Mouse (Mus musculus) cerebellum, adult 2 months (tissue): ENCODE data around the gene Olfr1337. TPM values are rescaled to one million over a fixed set of nuclear protein-coding genes. Genes with fewer than 3 reads are reported as not detected.

Source experiments
- DNase-seq, 2 experiments: peaks; one replicate each; pipeline ENCODE4 v3.0.0; 2021
- H3K27ac ChIP-seq: fragments of 200-500 bp; 2 replicates; pipeline ENCODE4 v1.5.1; 2012; ENCODE audit warnings: low read length, control low read depth, inconsistent platforms; ENCODE audit not compliant: insufficient read depth
- H3K27me3 ChIP-seq: fragments of 200-500 bp; 2 replicates; pipeline ENCODE4 v1.6.1; 2012; ENCODE audit warnings: inconsistent platforms, mild to moderate bottlenecking, low read length, moderate library complexity; ENCODE audit not compliant: control insufficient read depth, insufficient read depth
- H3K4me1 ChIP-seq: fragments of 200-500 bp; 2 replicates; pipeline ENCODE4 v1.6.1; 2011; ENCODE audit warnings: low read length; ENCODE audit not compliant: control insufficient read depth, insufficient read depth
- H3K4me3 ChIP-seq: fragments of 200-500 bp; replicated peaks from 2 replicates; pipeline ENCODE3; 2011; ENCODE audit warnings: mild to moderate bottlenecking, low read depth, low read length, control low read depth; ENCODE audit not compliant: insufficient read depth
- CTCF ChIP-seq: fragments of 200-500 bp; IDR thresholded peaks from 2 replicates; pipeline ENCODE4 v1.5.1; 2011; ENCODE audit warnings: low read depth, mild to moderate bottlenecking, control low read depth, low read length, moderate library complexity, borderline replicate concordance; ENCODE audit not compliant: insufficient read depth
- POLR2A ChIP-seq: fragments of 200-500 bp; IDR thresholded peaks from 2 replicates; pipeline ENCODE4 v1.6.1; 2011; ENCODE audit warnings: low read length, control low read depth, borderline replicate concordance; ENCODE audit not compliant: insufficient read depth
- WGBS: fragments of 180-500 bp; shearing (Covaris S2); methylation state at CpG from one replicate; pipeline ENCODE4 v1.1.7; 2018; 5-methylcytosine and 5-hydroxymethylcytosine counted together
- polyA plus RNA-seq: library from polyadenylated mRNA; depleted of rRNA; stranded (reverse); fragments of >200 nt; gene quantifications from 2 replicates; pipeline ENCODE4 v1.2.3, GENCODE M21; 2012; rRNA removed

Olfr1337 gene
- polyA plus RNA-seq, 1 experiment = not detected

DNA sequence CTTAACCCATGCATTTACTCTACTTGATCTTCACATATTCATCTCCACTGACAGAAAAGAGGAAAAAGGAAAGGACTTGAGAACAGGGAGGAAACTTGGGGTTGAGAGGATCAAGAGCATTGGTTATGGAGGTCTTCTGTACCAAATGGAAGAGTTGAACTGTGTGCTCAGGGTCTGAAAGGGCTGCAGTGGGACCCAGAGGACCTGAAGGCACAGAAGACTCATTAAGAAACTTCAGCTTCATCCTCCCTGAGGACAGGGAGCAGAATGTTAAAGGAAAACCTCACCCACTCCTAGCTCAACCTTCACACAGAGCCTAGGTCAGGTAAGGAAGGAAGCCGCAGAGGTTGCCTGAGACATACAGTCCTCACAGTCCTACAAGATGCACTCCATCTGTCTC is 50.5 kb downstream of the Olfr1337 start, which contains the start of gene Olfr1339:
Gene Olfr1339, plus strand, starts transcription at position 301 of the 400 bp plus-strand sequence.
- WGBS = 92% methylated on average over 1 of the region's 1 CpGs
- TF ChIP-seq CTCF (no peak), POLR2A (no peak)

More for the DNA sequence above, 50.5 kb downstream of the Olfr1337 start, which contains the start of gene Olfr1339:
- Histone ChIP-seq H3K4me3 (no peak within 1 kb of the TSS), H3K4me1 (no peaks in the 10 kb centered on the region), H3K27me3 (no peaks in the 10 kb centered on the region), H3K27ac (no peak within 1 kb of the TSS)
- DNase-seq = no peak

Other genes with a start within 250 kb of the Olfr1337 start
- 43.5 and 60.1 TPM in 2 replicates for gene Tmem125, start 238.5 kb downstream of the Olfr1337 start, polyA plus RNA-seq
- 0.27 and 0.36 TPM in 2 replicates for gene Cfap57, start 161.8 kb downstream of the Olfr1337 start, polyA plus RNA-seq
- gene Ebna1bp2, start 161.8 kb downstream of the Olfr1337 start, polyA plus RNA-seq = 61.9 and 64.0 TPM in 2 replicates
- gene Olfr62, start 123.6 kb downstream of the Olfr1337 start, polyA plus RNA-seq = not detected in 2 replicates
- gene Olfr1342, start 89.8 kb downstream of the Olfr1337 start, polyA plus RNA-seq = not detected in 2 replicates
- not detected in 2 replicates for gene Olfr1341, start 79.1 kb downstream of the Olfr1337 start, polyA plus RNA-seq
- gene Olfr1340, start 62.4 kb downstream of the Olfr1337 start, polyA plus RNA-seq = not detected in 2 replicates
- gene Olfr1339, start 50.4 kb downstream of the Olfr1337 start, polyA plus RNA-seq = not detected in 2 replicates
- gene Olfr1338, start 23.8 kb downstream of the Olfr1337 start, polyA plus RNA-seq = not detected in 2 replicates
- gene Olfr1335, start 27.4 kb upstream of the Olfr1337 start, polyA plus RNA-seq = not detected in 2 replicates
- not detected in 2 replicates for gene Olfr1333, start 53.7 kb upstream of the Olfr1337 start, polyA plus RNA-seq
- gene Olfr1331, start 82.1 kb upstream of the Olfr1337 start, polyA plus RNA-seq = not detected in 2 replicates
- not detected in 2 replicates for gene Olfr1330, start 106.0 kb upstream of the Olfr1337 start, polyA plus RNA-seq
- not detected in 2 replicates for gene Olfr1329, start 134.9 kb upstream of the Olfr1337 start, polyA plus RNA-seq
- not detected in 2 replicates for gene Olfr1328, start 156.0 kb upstream of the Olfr1337 start, polyA plus RNA-seq
- 0.13 and 0.16 TPM in 2 replicates for gene Lao1, start 179.0 kb upstream of the Olfr1337 start, polyA plus RNA-seq